In genomic region chr13:95534131-95534561, GRCm38 (mm10) we compare ENCODE assay signal across 8 mouse cellular contexts. TPM values are rescaled to one million over a fixed set of nuclear protein-coding genes. Genes with fewer than 3 reads are reported as not detected.
DNase-seq lines count a peak whose midpoint lies in the region; ATAC-seq lines count a peak whose summit lies in the region.

No protein-coding gene starts in this region.

- H3K9me3 ChIP-seq in forebrain, embryonic 11.5 days (ENCODE audit: control insufficient read depth, low read length): no peaks in the 10 kb centered on the region
- H3K9me3 ChIP-seq in midbrain, embryonic 15.5 days: no peaks in the 10 kb centered on the region

- no peaks in the 10 kb centered on the region for H3K36me3 ChIP-seq in forebrain, embryonic 11.5 days (ENCODE audit: control insufficient read depth, insufficient read depth, low read length)
- H3K36me3 ChIP-seq in midbrain, embryonic 15.5 days (replicated peaks): no peaks in the 10 kb centered on the region

- WGBS in forebrain, embryonic 11.5 days: under 1% methylated on average over 5 of the region's 5 CpGs
- under 1% methylated on average over 5 of the region's 5 CpGs for WGBS in midbrain, embryonic 15.5 days

- H3K4me2 ChIP-seq in forebrain, embryonic 11.5 days (ENCODE audit: low read depth, low read length, severe bottlenecking): peak overlapping the region; percentile 35; the same call in 1 of the 2 replicates
- peak overlapping the region; percentile 30 for H3K4me2 ChIP-seq in midbrain, embryonic 15.5 days

- DNase-seq in frontal cortex, postnatal 10 days (ENCODE audit: low spot score in 2 of 2): no peak
- peak; percentile 68 for DNase-seq in forebrain, embryonic 11.5 days (ENCODE audit: low spot score)
- DNase-seq in kidney, adult 9 months: peak; percentile 40
- no peak for DNase-seq in layer of hippocampus, postnatal 36 days
- no peak for DNase-seq in MN1 (ENCODE audit: low spot score)
- no peak for DNase-seq in right cerebral cortex, postnatal 4 days

- H3K27me3 ChIP-seq in forebrain, embryonic 11.5 days (ENCODE audit: control insufficient read depth, insufficient read depth, low read length): no peaks in the 10 kb centered on the region
- no peaks in the 10 kb centered on the region; the same call in 1 of the 2 replicates for H3K27me3 ChIP-seq in midbrain, embryonic 15.5 days (replicated peaks)

- ATAC-seq in frontal cortex, adult (ENCODE audit: low TSS enrichment): 0 out of 2 replicates have a peak, but pooled peaks have one; percentile 27
- ATAC-seq in forebrain, embryonic 11.5 days (replicated peaks; ENCODE audit: low FRiP score): peak; percentile 78
- peak; percentile 46 for ATAC-seq in midbrain, embryonic 15.5 days (replicated peaks)

- H3K9ac ChIP-seq in forebrain, embryonic 11.5 days (ENCODE audit: low read length): peak overlapping the region; percentile 27; the same call in 1 of the 2 replicates
- H3K9ac ChIP-seq in midbrain, embryonic 15.5 days: no peak overlapping the region

- H3K27ac ChIP-seq in forebrain, embryonic 11.5 days (ENCODE audit: low read depth, low read length): peak overlapping the region; percentile 25; the same call in 1 of the 2 replicates
- no peak overlapping the region for H3K27ac ChIP-seq in midbrain, embryonic 15.5 days

- peaks cover 7% of the 10 kb centered on the region for H3K4me1 ChIP-seq in forebrain, embryonic 11.5 days (replicated peaks; ENCODE audit: control insufficient read depth, insufficient read depth, low read length)
- H3K4me1 ChIP-seq in midbrain, embryonic 15.5 days: peaks cover 26% of the 10 kb centered on the region

- no peak overlapping the region for H3K4me3 ChIP-seq in forebrain, embryonic 11.5 days (ENCODE audit: low read depth, low read length)
- H3K4me3 ChIP-seq in midbrain, embryonic 15.5 days: no peak overlapping the region

RNA-seq across cellular contexts. Expression of gene F2rl1, which starts 9.1 kb away (rescaled TPM):
- 0.12 TPM in 1 of 2 replicates, not detected in the other for polyA plus RNA-seq in forebrain, embryonic 11.5 days (2014; fragmentation: Nextera tagmentation; extraction: Ambion mirVana)
- polyA plus RNA-seq in midbrain, embryonic 15.5 days (2015; fragmentation: Nextera tagmentation; extraction: Ambion mirVana): 0.14 and 0.15 TPM in 2 replicates
- total RNA-seq in layer of hippocampus, postnatal 36 days (2021): under 1 TPM in 1 of 2 experiments, not detected in 1; 0.30 TPM

RNA-seq across cellular contexts. Expression of gene S100z, which starts 55.6 kb away (rescaled TPM):
- polyA plus RNA-seq in forebrain, embryonic 11.5 days (2014; fragmentation: Nextera tagmentation; extraction: Ambion mirVana): 0.83 and 1.7 TPM in 2 replicates
- not detected in 2 replicates for polyA plus RNA-seq in midbrain, embryonic 15.5 days (2015; fragmentation: Nextera tagmentation; extraction: Ambion mirVana)
- total RNA-seq in layer of hippocampus, postnatal 36 days (2021): not detected

Comparison
In these comparisons a context has a peak if more than half of its experiments do, and no peak if none do; other contexts are left out.
1. ATAC-seq: peak in every context shown above with its lines; median percentile 78 in forebrain, embryonic 11.5 days; 46 in midbrain, embryonic 15.5 days; 27 in frontal cortex, adult.
2. DNase-seq: peak in forebrain, embryonic 11.5 days (single experiment) and kidney, adult 9 months (single experiment); none in frontal cortex, postnatal 10 days (0 of 2), layer of hippocampus, postnatal 36 days (0 of 2), MN1 (single experiment) and right cerebral cortex, postnatal 4 days (single experiment).